Mouse (Mus musculus): Measurements from ENCODE around the gene Psmb7. TPM values are rescaled to one million over a fixed set of nuclear protein-coding genes. Genes with fewer than 3 reads are reported as not detected.

Psmb7 gene
- total and polyA plus RNA-seq, 2 experiments = 99.4 to 219 TPM

GRCm38 (mm10) chr2:38613576-38613975 is 30.3 kb downstream of the Psmb7 start:
- Histone ChIP-seq H3K36me3 (ENCODE audit: control insufficient read depth, insufficient read depth, low read length) (no peaks in the 10 kb centered on the region), H3K27ac (replicated peaks; ENCODE audit: insufficient read depth, low read depth, low read length) (peak overlapping the region; percentile 60), H3K9ac (ENCODE audit: low read depth, low read length) (no peak overlapping the region), H3K27me3 (ENCODE audit: control insufficient read depth, insufficient read depth, low read length) (no peaks in the 10 kb centered on the region), H3K4me1 (ENCODE audit: control insufficient read depth, insufficient read depth, low read length) (peaks cover 30% of the 10 kb centered on the region), H3K4me3 (ENCODE audit: insufficient read depth, low read depth, low read length) (no peak overlapping the region), H3K79me2 (ENCODE audit: control insufficient read depth, insufficient read depth, low read length) (peaks cover 9% of the 10 kb centered on the region; the same call in 1 of the 2 replicates)
- WGBS = 27% methylated on average over 3 of the region's 3 CpGs
- TF ChIP-seq POLR2A (IDR thresholded peaks at IDR 0.05; ENCODE audit: extremely low read depth, insufficient read depth, low read length) = no peak
- no peak for TF ChIP-seq CTCF (IDR thresholded peaks at IDR 0.05; ENCODE audit: low read depth, low read length)
- peak; percentile 80 for DNase-seq (ENCODE audit: extremely low read depth, low read depth, low spot score)

- Histone ChIP-seq H3K4me1 (ENCODE audit: control insufficient read depth, insufficient read depth, low read length) (peaks cover 35% of the 10 kb centered on the region), H3K79me2 (ENCODE audit: control insufficient read depth, insufficient read depth, low read length) (peaks cover 4% of the 10 kb centered on the region; the same call in 1 of the 2 replicates), H3K36me3 (ENCODE audit: control insufficient read depth, insufficient read depth, low read length) (no peaks in the 10 kb centered on the region), H3K4me3 (ENCODE audit: insufficient read depth, low read depth, low read length) (no peak overlapping the region), H3K27ac (replicated peaks; ENCODE audit: insufficient read depth, low read depth, low read length) (no peak overlapping the region), H3K9ac (ENCODE audit: low read depth, low read length) (no peak overlapping the region), H3K27me3 (ENCODE audit: control insufficient read depth, insufficient read depth, low read length) (no peaks in the 10 kb centered on the region)
- WGBS = 35% methylated on average over 6 of the region's 6 CpGs
- peak; percentile 66 for DNase-seq (ENCODE audit: extremely low read depth, low read depth, low spot score)
- TF ChIP-seq CTCF (IDR thresholded peaks at IDR 0.05; ENCODE audit: low read depth, low read length) = no peak
- TF ChIP-seq POLR2A (IDR thresholded peaks at IDR 0.05; ENCODE audit: extremely low read depth, insufficient read depth, low read length) = no peak
Observed at GRCm38 (mm10) chr2:38612596-38612995, 31.3 kb downstream of the Psmb7 start.

DNA sequence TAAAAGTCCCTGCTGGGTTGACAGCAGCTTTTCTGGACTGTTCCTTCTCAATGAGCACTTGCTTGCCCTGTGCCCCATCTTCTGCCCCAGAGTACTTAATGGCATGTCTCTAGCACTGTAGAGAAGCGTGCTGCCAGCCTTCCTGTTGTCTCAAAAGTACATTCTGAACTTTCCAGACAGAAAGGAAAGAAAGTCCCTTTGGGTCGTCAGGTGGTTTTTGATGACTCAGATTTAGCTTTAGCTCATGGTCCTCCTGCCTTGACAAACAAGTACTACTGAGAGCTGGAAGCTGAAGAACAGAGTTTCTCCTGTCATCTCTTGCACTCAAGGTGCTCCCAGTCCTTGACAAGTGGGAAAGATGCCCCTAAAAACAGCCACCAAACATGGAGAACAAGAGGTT is 33.7 kb downstream of the Psmb7 start:
- no peak for TF ChIP-seq CTCF (IDR thresholded peaks at IDR 0.05; ENCODE audit: low read depth, low read length)
- no peak for TF ChIP-seq POLR2A (IDR thresholded peaks at IDR 0.05; ENCODE audit: extremely low read depth, insufficient read depth, low read length)
- H3K4me1 ChIP-seq (ENCODE audit: control insufficient read depth, insufficient read depth, low read length) = peaks cover 39% of the 10 kb centered on the region
- H3K27ac ChIP-seq (replicated peaks; ENCODE audit: insufficient read depth, low read depth, low read length) = no peak overlapping the region
- H3K9ac ChIP-seq (ENCODE audit: low read depth, low read length) = no peak overlapping the region
- no peak for DNase-seq (ENCODE audit: extremely low read depth, low read depth, low spot score)
- H3K4me3 ChIP-seq (ENCODE audit: insufficient read depth, low read depth, low read length) = no peak overlapping the region
- H3K79me2 ChIP-seq (ENCODE audit: control insufficient read depth, insufficient read depth, low read length) = peaks cover 2% of the 10 kb centered on the region; the same call in 1 of the 2 replicates
- H3K36me3 ChIP-seq (ENCODE audit: control insufficient read depth, insufficient read depth, low read length) = no peaks in the 10 kb centered on the region
- 83% methylated on average over 2 of the region's 2 CpGs for WGBS
- no peaks in the 10 kb centered on the region for H3K27me3 ChIP-seq (ENCODE audit: control insufficient read depth, insufficient read depth, low read length)

- peaks cover 3% of the 10 kb centered on the region; the same call in 1 of the 2 replicates for H3K79me2 ChIP-seq (ENCODE audit: control insufficient read depth, insufficient read depth, low read length)
Observed at GRCm38 (mm10) chr2:38609310-38609709, 34.6 kb downstream of the Psmb7 start.

GRCm38 (mm10) chr2:38608831-38609309 is 35.0 kb downstream of the Psmb7 start:
- no peak for DNase-seq (ENCODE audit: extremely low read depth, low read depth, low spot score)
- WGBS = 98% methylated on average over 5 of the region's 5 CpGs
- H3K4me3 ChIP-seq (ENCODE audit: insufficient read depth, low read depth, low read length) = no peak overlapping the region
- H3K9ac ChIP-seq (ENCODE audit: low read depth, low read length) = no peak overlapping the region
- no peak overlapping the region for H3K27ac ChIP-seq (replicated peaks; ENCODE audit: insufficient read depth, low read depth, low read length)
- peaks cover 31% of the 10 kb centered on the region for H3K4me1 ChIP-seq (ENCODE audit: control insufficient read depth, insufficient read depth, low read length)
- TF ChIP-seq CTCF (IDR thresholded peaks at IDR 0.05; ENCODE audit: low read depth, low read length) (no peak), POLR2A (IDR thresholded peaks at IDR 0.05; ENCODE audit: extremely low read depth, insufficient read depth, low read length) (no peak)
- peaks cover 6% of the 10 kb centered on the region; the same call in 1 of the 2 replicates for H3K79me2 ChIP-seq (ENCODE audit: control insufficient read depth, insufficient read depth, low read length)
- H3K27me3 ChIP-seq (ENCODE audit: control insufficient read depth, insufficient read depth, low read length) = no peaks in the 10 kb centered on the region
- H3K36me3 ChIP-seq (ENCODE audit: control insufficient read depth, insufficient read depth, low read length) = no peaks in the 10 kb centered on the region

More at GRCm38 (mm10) chr2:38609310-38609709, 34.6 kb downstream of the Psmb7 start:
- no peaks in the 10 kb centered on the region for H3K36me3 ChIP-seq (ENCODE audit: control insufficient read depth, insufficient read depth, low read length)
- TF ChIP-seq CTCF (IDR thresholded peaks at IDR 0.05; ENCODE audit: low read depth, low read length) (no peak), POLR2A (IDR thresholded peaks at IDR 0.05; ENCODE audit: extremely low read depth, insufficient read depth, low read length) (no peak)
- H3K4me3 ChIP-seq (ENCODE audit: insufficient read depth, low read depth, low read length) = no peak overlapping the region
- H3K4me1 ChIP-seq (ENCODE audit: control insufficient read depth, insufficient read depth, low read length) = peaks cover 33% of the 10 kb centered on the region
- 90% methylated on average over 11 of the region's 11 CpGs for WGBS
- no peak overlapping the region for H3K27ac ChIP-seq (replicated peaks; ENCODE audit: insufficient read depth, low read depth, low read length)
- no peak for DNase-seq (ENCODE audit: extremely low read depth, low read depth, low spot score)
- H3K9ac ChIP-seq (ENCODE audit: low read depth, low read length) = no peak overlapping the region
- no peaks in the 10 kb centered on the region for H3K27me3 ChIP-seq (ENCODE audit: control insufficient read depth, insufficient read depth, low read length)

GRCm38 (mm10) chr2:38607716-38608115 is 36.2 kb downstream of the Psmb7 start:
- Histone ChIP-seq H3K27me3 (ENCODE audit: control insufficient read depth, insufficient read depth, low read length) (no peaks in the 10 kb centered on the region), H3K4me1 (ENCODE audit: control insufficient read depth, insufficient read depth, low read length) (peaks cover 22% of the 10 kb centered on the region), H3K27ac (replicated peaks; ENCODE audit: insufficient read depth, low read depth, low read length) (peak overlapping the region; percentile 80), H3K36me3 (ENCODE audit: control insufficient read depth, insufficient read depth, low read length) (no peaks in the 10 kb centered on the region), H3K9ac (ENCODE audit: low read depth, low read length) (no peak overlapping the region), H3K79me2 (ENCODE audit: control insufficient read depth, insufficient read depth, low read length) (peaks cover 8% of the 10 kb centered on the region; the same call in 1 of the 2 replicates), H3K4me3 (ENCODE audit: insufficient read depth, low read depth, low read length) (no peak overlapping the region)
- DNase-seq (ENCODE audit: extremely low read depth, low read depth, low spot score) = peak; percentile 94
- TF ChIP-seq CTCF (IDR thresholded peaks at IDR 0.05; ENCODE audit: low read depth, low read length) = no peak
- TF ChIP-seq POLR2A (IDR thresholded peaks at IDR 0.05; ENCODE audit: extremely low read depth, insufficient read depth, low read length) = no peak
- WGBS = 25% methylated on average over 1 of the region's 1 CpGs
